Mouse (Mus musculus): ENCODE results near the gene Klhl24. TPM values are rescaled to one million over a fixed set of nuclear protein-coding genes. Genes with fewer than 3 reads are reported as not detected.
A peak's percentile ranks its signal among the peaks of the same experiment; 100 is the strongest.
"Not testable (repeated sequence)": the region's sequence is repeated elsewhere in the genome, so short reads cannot be mapped to it uniquely, and the experiment has no call there.

Gene Klhl24
- polyA plus RNA-seq, 1 experiment from 2014 or later: 15.3 TPM

- Histone ChIP-seq H3K4me3 (ENCODE audit: inconsistent target) (no peak overlapping the region), H3K79me2 (ENCODE audit: inconsistent target) (peaks cover 96% of the 10 kb centered on the region; the same call in 1 of the 2 replicates), H3K36me3 (ENCODE audit: inconsistent target) (peaks cover 57% of the 10 kb centered on the region), H3K27ac (no peak overlapping the region)
- WGBS (ENCODE audit: missing documents): 93% methylated on average over 8 of the region's 8 CpGs
Measured at GRCm38 (mm10) chr16:20106996-20107395, 9.7 kb downstream of the Klhl24 start.

- Histone ChIP-seq H3K36me3 (ENCODE audit: inconsistent target) (peaks cover 42% of the 10 kb centered on the region), H3K4me3 (ENCODE audit: inconsistent target) (no peak overlapping the region), H3K27ac (no peak overlapping the region), H3K79me2 (ENCODE audit: inconsistent target) (peaks cover 85% of the 10 kb centered on the region; the same call in 1 of the 2 replicates)
- 94% methylated on average over 6 of the region's 6 CpGs for WGBS (ENCODE audit: missing documents)
Measured at GRCm38 (mm10) chr16:20108961-20109360, 11.6 kb downstream of the Klhl24 start.

GRCm38 (mm10) chr16:20112649-20113048 is 15.3 kb downstream of the Klhl24 start:
- peaks cover 48% of the 10 kb centered on the region; the same call in 1 of the 2 replicates for H3K79me2 ChIP-seq (ENCODE audit: inconsistent target)
- 89% methylated on average over 2 of the region's 2 CpGs for WGBS (ENCODE audit: missing documents)
- peaks cover 46% of the 10 kb centered on the region for H3K36me3 ChIP-seq (ENCODE audit: inconsistent target)
- H3K27ac ChIP-seq: no peak overlapping the region
- no peak overlapping the region for H3K4me3 ChIP-seq (ENCODE audit: inconsistent target)

- H3K27ac ChIP-seq: no peak overlapping the region
- WGBS (ENCODE audit: missing documents): 100% methylated on average over 4 of the region's 4 CpGs
- peaks cover 18% of the 10 kb centered on the region; the same call in 1 of the 2 replicates for H3K79me2 ChIP-seq (ENCODE audit: inconsistent target)
- no peak overlapping the region for H3K4me3 ChIP-seq (ENCODE audit: inconsistent target)
- H3K36me3 ChIP-seq (ENCODE audit: inconsistent target): peaks cover 56% of the 10 kb centered on the region
Measured at GRCm38 (mm10) chr16:20116069-20116468, 18.7 kb downstream of the Klhl24 start.

GRCm38 (mm10) chr16:20126319-20126883 is 29.1 kb downstream of the Klhl24 start:
- peaks cover 36% of the 10 kb centered on the region for H3K36me3 ChIP-seq (ENCODE audit: inconsistent target)
- not testable (repeated sequence) for H3K4me3 ChIP-seq (ENCODE audit: inconsistent target); H3K79me2 ChIP-seq (ENCODE audit: inconsistent target); H3K27ac ChIP-seq
- 41% methylated on average over 10 of the region's 10 CpGs for WGBS (ENCODE audit: missing documents)

GRCm38 (mm10) chr16:20130397-20130796 is 33.1 kb downstream of the Klhl24 start:
- no peaks in the 10 kb centered on the region for H3K79me2 ChIP-seq (ENCODE audit: inconsistent target)
- H3K27ac ChIP-seq: no peak overlapping the region
- no peak overlapping the region for H3K4me3 ChIP-seq (ENCODE audit: inconsistent target)
- H3K36me3 ChIP-seq (ENCODE audit: inconsistent target): peaks cover 6% of the 10 kb centered on the region; the same call in 1 of the 2 replicates
- WGBS (ENCODE audit: missing documents): 96% methylated on average over 2 of the region's 2 CpGs

GRCm38 (mm10) chr16:20140772-20141531 is 43.6 kb downstream of the Klhl24 start, which contains the start of gene Yeats2:
Gene Yeats2 (plus strand): TSS chr16:20141063.
- WGBS (ENCODE audit: missing documents): under 1% methylated on average over 40 of the region's 92 CpGs
- H3K79me2 ChIP-seq (ENCODE audit: inconsistent target): peaks cover 45% of the 10 kb centered on the region
- peak within 1 kb of the TSS; percentile 48 for H3K4me3 ChIP-seq (ENCODE audit: inconsistent target)
- H3K36me3 ChIP-seq (ENCODE audit: inconsistent target): no peaks in the 10 kb centered on the region
- no peak within 1 kb of the TSS for H3K27ac ChIP-seq

- Histone ChIP-seq H3K4me3 (ENCODE audit: inconsistent target) (no peak overlapping the region), H3K36me3 (ENCODE audit: inconsistent target) (no peaks in the 10 kb centered on the region), H3K79me2 (ENCODE audit: inconsistent target) (peaks cover 80% of the 10 kb centered on the region), H3K27ac (no peak overlapping the region)
- 88% methylated on average over 3 of the region's 3 CpGs for WGBS (ENCODE audit: missing documents)
Measured at GRCm38 (mm10) chr16:20144568-20144967, 47.2 kb downstream of the Klhl24 start.

- Histone ChIP-seq H3K36me3 (ENCODE audit: inconsistent target) (peaks cover 7% of the 10 kb centered on the region; the same call in 1 of the 2 replicates), H3K27ac (no peak overlapping the region), H3K4me3 (ENCODE audit: inconsistent target) (no peak overlapping the region), H3K79me2 (ENCODE audit: inconsistent target) (peaks cover 46% of the 10 kb centered on the region)
- WGBS (ENCODE audit: missing documents): 93% methylated on average over 5 of the region's 5 CpGs
Measured at GRCm38 (mm10) chr16:20151991-20152390, 54.6 kb downstream of the Klhl24 start.

GRCm38 (mm10) chr16:20153742-20154141 is 56.4 kb downstream of the Klhl24 start:
- WGBS (ENCODE audit: missing documents): 95% methylated on average over 3 of the region's 3 CpGs
- peaks cover 7% of the 10 kb centered on the region; the same call in 1 of the 2 replicates for H3K36me3 ChIP-seq (ENCODE audit: inconsistent target)
- no peak overlapping the region for H3K4me3 ChIP-seq (ENCODE audit: inconsistent target)
- H3K27ac ChIP-seq: no peak overlapping the region
- peaks cover 29% of the 10 kb centered on the region for H3K79me2 ChIP-seq (ENCODE audit: inconsistent target)

- WGBS (ENCODE audit: missing documents): 64% methylated on average over 2 of the region's 2 CpGs
- no peak overlapping the region for H3K4me3 ChIP-seq (ENCODE audit: inconsistent target)
- no peaks in the 10 kb centered on the region for H3K79me2 ChIP-seq (ENCODE audit: inconsistent target)
- no peak overlapping the region for H3K27ac ChIP-seq
- peaks cover 36% of the 10 kb centered on the region for H3K36me3 ChIP-seq (ENCODE audit: inconsistent target)
Measured at GRCm38 (mm10) chr16:20160130-20160529, 62.8 kb downstream of the Klhl24 start.

- WGBS (ENCODE audit: missing documents): 93% methylated on average over 3 of the region's 3 CpGs
- H3K27ac ChIP-seq: no peak overlapping the region
Measured at GRCm38 (mm10) chr16:20169071-20169470, 71.7 kb downstream of the Klhl24 start.

GRCm38 (mm10) chr16:20169471-20170106 is 72.2 kb downstream of the Klhl24 start:
- 96% methylated on average over 3 of the region's 3 CpGs for WGBS (ENCODE audit: missing documents)
- Histone ChIP-seq H3K27ac (no peak overlapping the region), H3K36me3 (ENCODE audit: inconsistent target) (peaks cover 20% of the 10 kb centered on the region), H3K4me3 (ENCODE audit: inconsistent target) (no peak overlapping the region), H3K79me2 (ENCODE audit: inconsistent target) (no peaks in the 10 kb centered on the region)

More at GRCm38 (mm10) chr16:20169071-20169470, 71.7 kb downstream of the Klhl24 start:
- H3K79me2 ChIP-seq (ENCODE audit: inconsistent target): no peaks in the 10 kb centered on the region
- no peak overlapping the region for H3K4me3 ChIP-seq (ENCODE audit: inconsistent target)
- H3K36me3 ChIP-seq (ENCODE audit: inconsistent target): peaks cover 20% of the 10 kb centered on the region
